ENCODE assay signal across 8 mouse cellular contexts in genomic region chr2:165886857-165887628, GRCm38 (mm10). TPM values are rescaled to one million over a fixed set of nuclear protein-coding genes. Genes with fewer than 3 reads are reported as not detected.
DNase-seq lines count a peak whose midpoint lies in the region; ATAC-seq and TF ChIP-seq lines count a peak whose summit lies in the region.

No protein-coding gene starts in this region.

- no peak for TF ChIP-seq CTCF in cerebellum, adult 2 months (IDR thresholded peaks at IDR 0.05; ENCODE audit: borderline replicate concordance, insufficient read depth, low read depth, low read length)

- H3K9ac ChIP-seq in forebrain, embryonic 15.5 days (replicated peaks): peak overlapping the region; percentile 61
- peak overlapping the region; percentile 75 for H3K9ac ChIP-seq in midbrain, embryonic 13.5 days (replicated peaks)

- DNase-seq in cerebellum, adult 2 months: peak; percentile 39 to 66
- no peak for DNase-seq in cerebellum, adult 11-12 months
- peak; percentile 41 for DNase-seq in adrenal gland, postnatal 25 days
- peak; percentile 69 to 82 for DNase-seq in kidney, adult 8-10 months
- no peak for DNase-seq in right cerebral cortex, postnatal 14 days
- DNase-seq in B cell, adult 2 months: no peak

- H3K36me3 ChIP-seq in forebrain, embryonic 15.5 days: no peaks in the 10 kb centered on the region
- no peaks in the 10 kb centered on the region for H3K36me3 ChIP-seq in midbrain, embryonic 13.5 days

- 17% methylated on average over 24 of the region's 25 CpGs for WGBS in cerebellum, adult 2 months
- 11% methylated on average over 13 of the region's 25 CpGs for WGBS in forebrain, embryonic 15.5 days
- WGBS in midbrain, embryonic 13.5 days: 6% methylated on average over 14 of the region's 25 CpGs

- H3K27ac ChIP-seq in cerebellum, adult 2 months (ENCODE audit: insufficient read depth, low read length): peak overlapping the region; percentile 90
- peak overlapping the region; percentile 100 for H3K27ac ChIP-seq in forebrain, embryonic 15.5 days (replicated peaks)
- H3K27ac ChIP-seq in midbrain, embryonic 13.5 days: peak overlapping the region; percentile 100

- no peak for TF ChIP-seq POLR2A in cerebellum, adult 2 months (IDR thresholded peaks at IDR 0.05; ENCODE audit: borderline replicate concordance, insufficient read depth, low read length)

- ATAC-seq in forebrain, embryonic 15.5 days (replicated peaks): no peak
- no peak for ATAC-seq in midbrain, embryonic 13.5 days

- no peaks in the 10 kb centered on the region for H3K27me3 ChIP-seq in cerebellum, adult 2 months (ENCODE audit: control insufficient read depth, insufficient read depth, low read length)
- H3K27me3 ChIP-seq in forebrain, embryonic 15.5 days: no peaks in the 10 kb centered on the region
- no peaks in the 10 kb centered on the region for H3K27me3 ChIP-seq in midbrain, embryonic 13.5 days

- H3K9me3 ChIP-seq in forebrain, embryonic 15.5 days: no peaks in the 10 kb centered on the region
- no peaks in the 10 kb centered on the region for H3K9me3 ChIP-seq in midbrain, embryonic 13.5 days

- no peak overlapping the region for H3K4me2 ChIP-seq in forebrain, embryonic 15.5 days (replicated peaks)
- H3K4me2 ChIP-seq in midbrain, embryonic 13.5 days (replicated peaks): peak overlapping the region; percentile 19

- peaks cover 71% of the 10 kb centered on the region for H3K4me1 ChIP-seq in cerebellum, adult 2 months (ENCODE audit: control insufficient read depth, insufficient read depth, low read length)
- peaks cover 74% of the 10 kb centered on the region for H3K4me1 ChIP-seq in forebrain, embryonic 15.5 days
- H3K4me1 ChIP-seq in midbrain, embryonic 13.5 days (replicated peaks): peaks cover 78% of the 10 kb centered on the region

- no peak overlapping the region for H3K4me3 ChIP-seq in cerebellum, adult 2 months (replicated peaks; ENCODE audit: insufficient read depth, low read depth, low read length)
- H3K4me3 ChIP-seq in forebrain, embryonic 15.5 days: no peak overlapping the region
- no peak overlapping the region for H3K4me3 ChIP-seq in midbrain, embryonic 13.5 days (replicated peaks)

RNA-seq across cellular contexts. Expression of gene Zmynd8, which starts 11.8 kb away (rescaled TPM):
- 85.5 and 86.6 TPM in 2 replicates for polyA plus RNA-seq in cerebellum, adult 2 months (2012; rRNA removed)
- 57.4 and 73.1 TPM in 2 replicates for total RNA-seq in adrenal gland, postnatal 25 days (2021)
- polyA plus RNA-seq in forebrain, embryonic 15.5 days (2015; fragmentation: Nextera tagmentation; extraction: Ambion mirVana): 81.0 and 85.9 TPM in 2 replicates
- 85.4 and 86.8 TPM in 2 replicates for polyA plus RNA-seq in midbrain, embryonic 13.5 days (2015; fragmentation: Nextera tagmentation; extraction: Ambion mirVana)

Comparison
In these comparisons a context has a peak if more than half of its experiments do, and no peak if none do; other contexts are left out.
1. DNase-seq: peak in cerebellum, adult 2 months (2 of 2), adrenal gland, postnatal 25 days (single experiment) and kidney, adult 8-10 months (2 of 2); none in cerebellum, adult 11-12 months (single experiment), right cerebral cortex, postnatal 14 days (single experiment) and B cell, adult 2 months (0 of 2).
2. Peak in every context shown above with its lines, with median percentiles within 50 percentile points of each other: H3K27ac ChIP-seq.